Mouse (Mus musculus) lung, embryonic 15.5 days (tissue): ENCODE data around the gene Kif12. TPM values are rescaled to one million over a fixed set of nuclear protein-coding genes. Genes with fewer than 3 reads are reported as not detected.

Source experiments
- polyA plus RNA-seq: library from polyadenylated mRNA; unstranded; fragments of >200 nt; fragmentation: Nextera tagmentation; extraction: Ambion mirVana; gene quantifications from 2 replicates; pipeline ENCODE4 v1.2.1, GENCODE M21; 2015

The Kif12 gene
- polyA plus RNA-seq, 1 experiment from 2014 or later, result 8.3 TPM

Other genes starting within 250 kb of the Kif12 start
- 22.0 and 25.0 TPM in 2 replicates for gene Zfp618, start 206.6 kb downstream of the Kif12 start, polyA plus RNA-seq
- gene Ambp, start 17.3 kb downstream of the Kif12 start, polyA plus RNA-seq, result 1.6 and 7.5 TPM in 2 replicates
- 20.2 and 20.3 TPM in 2 replicates for gene Col27a1, start 41.9 kb upstream of the Kif12 start, polyA plus RNA-seq
- not detected in 2 replicates for gene Orm1, start 172.4 kb upstream of the Kif12 start, polyA plus RNA-seq
- not detected in 2 replicates for gene Orm3, start 184.0 kb upstream of the Kif12 start, polyA plus RNA-seq
- not detected in 2 replicates for gene Orm2, start 190.3 kb upstream of the Kif12 start, polyA plus RNA-seq
- 9.0 and 10.4 TPM in 2 replicates for gene Akna, start 231.2 kb upstream of the Kif12 start, polyA plus RNA-seq